Mouse (Mus musculus): Measurements from ENCODE around the gene Fbn1. TPM values are rescaled to one million over a fixed set of nuclear protein-coding genes. Genes with fewer than 3 reads are reported as not detected.
A peak's percentile ranks its signal among the peaks of the same experiment; 100 is the strongest.

The Fbn1 gene
- polyA plus RNA-seq, 1 experiment from 2014 or later: 5.7 TPM

DNA sequence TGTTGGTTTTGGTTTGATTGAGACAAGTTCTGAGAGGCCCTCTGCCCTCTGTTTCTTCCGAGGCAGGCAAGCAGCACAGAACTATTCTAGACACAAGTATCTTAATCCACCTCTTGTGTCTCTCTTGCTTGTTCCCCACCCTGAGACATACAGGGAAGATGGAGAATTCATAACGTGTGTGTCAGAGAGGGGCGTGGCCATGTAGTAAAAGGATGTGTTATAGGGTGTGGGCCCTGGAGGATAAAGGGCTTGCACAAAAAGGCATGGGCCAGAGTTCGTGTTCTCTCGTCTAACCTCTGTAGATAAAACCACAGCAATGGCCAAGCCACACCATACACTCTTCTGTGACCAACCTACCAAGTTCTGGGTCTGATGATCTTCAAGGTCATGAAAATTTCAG lies 18.8 kb upstream of the Fbn1 start:
- DNase-seq (ENCODE audit: low spot score) (no peak), ATAC-seq (replicated peaks; ENCODE audit: low FRiP score) (no peak)
- Histone ChIP-seq H3K9ac (ENCODE audit: low read depth, low read length) (no peak overlapping the region), H3K27ac (ENCODE audit: low read depth, low read length) (no peak overlapping the region), H3K4me2 (no peak overlapping the region), H3K4me3 (ENCODE audit: low read depth, low read length) (no peak overlapping the region), H3K27me3 (replicated peaks; ENCODE audit: control insufficient read depth, insufficient read depth, low read length) (no peaks in the 10 kb centered on the region), H3K4me1 (replicated peaks; ENCODE audit: control insufficient read depth, insufficient read depth, low read length) (no peaks in the 10 kb centered on the region), H3K9me3 (ENCODE audit: control insufficient read depth, low read length) (no peaks in the 10 kb centered on the region), H3K36me3 (ENCODE audit: control insufficient read depth, insufficient read depth, low read length) (no peaks in the 10 kb centered on the region)
- 73% methylated on average over 5 of the region's 5 CpGs for WGBS

- Histone ChIP-seq H3K9me3 (ENCODE audit: control insufficient read depth, low read length) (no peaks in the 10 kb centered on the region), H3K4me2 (no peak overlapping the region), H3K4me1 (replicated peaks; ENCODE audit: control insufficient read depth, insufficient read depth, low read length) (no peaks in the 10 kb centered on the region), H3K36me3 (ENCODE audit: control insufficient read depth, insufficient read depth, low read length) (no peaks in the 10 kb centered on the region), H3K27ac (ENCODE audit: low read depth, low read length) (no peak overlapping the region), H3K4me3 (ENCODE audit: low read depth, low read length) (no peak overlapping the region), H3K27me3 (replicated peaks; ENCODE audit: control insufficient read depth, insufficient read depth, low read length) (no peaks in the 10 kb centered on the region), H3K9ac (ENCODE audit: low read depth, low read length) (no peak overlapping the region)
- ATAC-seq (replicated peaks; ENCODE audit: low FRiP score) (no peak), DNase-seq (ENCODE audit: low spot score) (no peak)
- WGBS: 74% methylated on average over 2 of the region's 2 CpGs
These were observed 17.7 kb upstream of the Fbn1 start for GRCm38 (mm10) chr2:125525484-125525883.

- no peak overlapping the region for H3K27ac ChIP-seq (ENCODE audit: low read depth, low read length)
- 8% methylated on average over 4 of the region's 4 CpGs for WGBS
- no peaks in the 10 kb centered on the region for H3K27me3 ChIP-seq (replicated peaks; ENCODE audit: control insufficient read depth, insufficient read depth, low read length)
- peak overlapping the region; percentile 16; the same call in 1 of the 2 replicates for H3K4me2 ChIP-seq
- ATAC-seq (replicated peaks; ENCODE audit: low FRiP score) (peak; percentile 82), DNase-seq (ENCODE audit: low spot score) (no peak)
- H3K4me3 ChIP-seq (ENCODE audit: low read depth, low read length): no peak overlapping the region
- H3K4me1 ChIP-seq (replicated peaks; ENCODE audit: control insufficient read depth, insufficient read depth, low read length): peaks cover 9% of the 10 kb centered on the region
- H3K9me3 ChIP-seq (ENCODE audit: control insufficient read depth, low read length): no peaks in the 10 kb centered on the region
- H3K36me3 ChIP-seq (ENCODE audit: control insufficient read depth, insufficient read depth, low read length): no peaks in the 10 kb centered on the region
- H3K9ac ChIP-seq (ENCODE audit: low read depth, low read length): no peak overlapping the region
These were observed 8.8 kb upstream of the Fbn1 start for GRCm38 (mm10) chr2:125516594-125516993.

DNA sequence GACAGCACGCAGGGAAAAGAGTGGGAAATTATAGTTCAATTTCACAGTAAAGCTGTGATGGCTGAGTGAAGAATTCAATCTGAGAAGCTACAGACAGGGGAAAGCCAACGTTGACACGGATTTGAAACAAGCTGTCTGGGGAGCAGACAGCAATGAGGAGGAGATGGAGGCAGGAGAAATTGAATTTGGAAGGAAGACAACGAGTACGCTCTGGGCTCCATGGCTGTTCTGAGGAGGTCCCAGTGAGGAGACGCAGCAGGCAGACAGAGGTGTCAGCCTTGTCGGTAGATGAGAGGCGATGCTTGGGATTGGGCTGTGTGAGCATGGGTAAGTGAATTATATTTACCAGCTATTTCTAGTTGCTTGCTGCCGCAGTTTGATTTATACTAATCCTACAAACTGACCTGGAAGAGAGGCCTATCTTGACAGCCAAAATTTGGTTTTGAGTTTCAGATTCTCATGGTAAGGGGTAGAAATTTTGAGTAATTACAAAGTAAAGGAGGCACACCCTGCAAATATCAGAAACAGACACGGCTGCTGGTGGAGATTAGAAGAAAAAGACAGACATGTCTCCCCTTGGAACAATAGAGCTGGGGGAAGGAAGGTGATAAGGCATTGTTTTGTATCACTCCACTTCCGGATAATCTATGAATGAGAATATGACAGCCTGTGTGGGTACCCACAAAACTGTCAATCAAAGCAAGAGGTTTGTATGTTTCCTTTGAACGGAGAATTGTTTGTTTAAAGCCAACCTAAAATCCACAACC lies 7.7 kb upstream of the Fbn1 start:
- no peak overlapping the region for H3K4me3 ChIP-seq (ENCODE audit: low read depth, low read length)
- H3K4me1 ChIP-seq (replicated peaks; ENCODE audit: control insufficient read depth, insufficient read depth, low read length): peaks cover 9% of the 10 kb centered on the region
- H3K27me3 ChIP-seq (replicated peaks; ENCODE audit: control insufficient read depth, insufficient read depth, low read length): no peaks in the 10 kb centered on the region
- no peak for DNase-seq (ENCODE audit: low spot score)
- ATAC-seq (replicated peaks; ENCODE audit: low FRiP score): peak; percentile 78
- 46% methylated on average over 12 of the region's 12 CpGs for WGBS
- peak overlapping the region; percentile 16; the same call in 1 of the 2 replicates for H3K4me2 ChIP-seq
- no peak overlapping the region for H3K9ac ChIP-seq (ENCODE audit: low read depth, low read length)
- H3K36me3 ChIP-seq (ENCODE audit: control insufficient read depth, insufficient read depth, low read length): no peaks in the 10 kb centered on the region
- no peaks in the 10 kb centered on the region for H3K9me3 ChIP-seq (ENCODE audit: control insufficient read depth, low read length)
- H3K27ac ChIP-seq (ENCODE audit: low read depth, low read length): no peak overlapping the region

DNA sequence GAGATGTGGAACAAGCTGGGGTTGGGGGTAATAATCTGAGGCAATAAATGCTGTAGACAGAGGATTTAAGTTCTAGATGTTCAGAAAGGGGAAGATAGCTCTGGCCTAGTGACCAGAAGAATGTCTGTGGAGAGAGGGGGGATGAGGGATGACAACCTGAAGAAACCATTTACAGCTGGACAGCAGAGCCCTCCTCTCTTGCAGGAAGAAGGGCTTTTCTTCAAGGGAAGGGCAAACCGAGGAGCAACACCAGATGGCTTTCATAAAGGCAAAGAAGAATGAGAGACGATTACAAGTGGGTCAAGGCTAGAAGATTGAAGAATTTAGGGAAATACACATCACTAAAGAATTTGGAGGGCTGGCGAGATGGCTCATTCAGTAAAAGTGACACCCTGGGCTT lies 6.6 kb upstream of the Fbn1 start:
- peaks cover 9% of the 10 kb centered on the region for H3K4me1 ChIP-seq (replicated peaks; ENCODE audit: control insufficient read depth, insufficient read depth, low read length)
- no peak overlapping the region for H3K9ac ChIP-seq (ENCODE audit: low read depth, low read length)
- no peaks in the 10 kb centered on the region for H3K36me3 ChIP-seq (ENCODE audit: control insufficient read depth, insufficient read depth, low read length)
- DNase-seq (ENCODE audit: low spot score) (no peak), ATAC-seq (replicated peaks; ENCODE audit: low FRiP score) (no peak)
- no peaks in the 10 kb centered on the region for H3K27me3 ChIP-seq (replicated peaks; ENCODE audit: control insufficient read depth, insufficient read depth, low read length)
- no peak overlapping the region for H3K4me3 ChIP-seq (ENCODE audit: low read depth, low read length)
- no peaks in the 10 kb centered on the region for H3K9me3 ChIP-seq (ENCODE audit: control insufficient read depth, low read length)
- H3K4me2 ChIP-seq: no peak overlapping the region
- 45% methylated on average over 3 of the region's 3 CpGs for WGBS
- H3K27ac ChIP-seq (ENCODE audit: low read depth, low read length): no peak overlapping the region

- Histone ChIP-seq H3K36me3 (ENCODE audit: control insufficient read depth, insufficient read depth, low read length) (no peaks in the 10 kb centered on the region), H3K27ac (ENCODE audit: low read depth, low read length) (no peak overlapping the region), H3K4me2 (no peak overlapping the region), H3K4me1 (replicated peaks; ENCODE audit: control insufficient read depth, insufficient read depth, low read length) (peaks cover 9% of the 10 kb centered on the region), H3K9me3 (ENCODE audit: control insufficient read depth, low read length) (no peaks in the 10 kb centered on the region), H3K27me3 (replicated peaks; ENCODE audit: control insufficient read depth, insufficient read depth, low read length) (peaks cover 8% of the 10 kb centered on the region), H3K9ac (ENCODE audit: low read depth, low read length) (no peak overlapping the region), H3K4me3 (ENCODE audit: low read depth, low read length) (no peak overlapping the region)
- no peak for ATAC-seq (replicated peaks; ENCODE audit: low FRiP score)
- no peak for DNase-seq (ENCODE audit: low spot score)
- 84% methylated on average over 4 of the region's 4 CpGs for WGBS
These were observed 4.8 kb upstream of the Fbn1 start for GRCm38 (mm10) chr2:125512544-125512943.

DNA sequence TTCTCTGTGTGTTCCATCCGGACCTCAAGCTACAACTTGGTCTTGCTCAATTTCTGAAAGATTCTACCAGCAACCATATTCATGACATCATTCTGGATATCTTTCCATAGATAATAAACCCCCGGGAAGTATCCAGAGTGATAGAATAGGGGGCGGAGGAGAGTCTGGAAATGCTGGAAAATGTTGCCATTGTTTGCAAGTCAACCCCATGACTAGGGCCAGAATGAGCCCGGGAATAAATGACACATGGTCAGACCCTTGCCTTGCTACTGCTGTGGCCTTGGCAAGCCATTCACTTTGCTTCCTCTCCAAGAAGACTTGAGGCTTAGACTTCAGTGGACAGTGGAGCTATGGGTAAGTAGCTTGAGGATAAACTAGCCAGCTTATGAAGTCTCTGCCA lies 4.1 kb upstream of the Fbn1 start:
- Histone ChIP-seq H3K9ac (ENCODE audit: low read depth, low read length) (no peak overlapping the region), H3K4me3 (ENCODE audit: low read depth, low read length) (no peak overlapping the region), H3K36me3 (ENCODE audit: control insufficient read depth, insufficient read depth, low read length) (no peaks in the 10 kb centered on the region), H3K4me2 (no peak overlapping the region), H3K9me3 (ENCODE audit: control insufficient read depth, low read length) (no peaks in the 10 kb centered on the region), H3K27me3 (replicated peaks; ENCODE audit: control insufficient read depth, insufficient read depth, low read length) (peaks cover 15% of the 10 kb centered on the region), H3K4me1 (replicated peaks; ENCODE audit: control insufficient read depth, insufficient read depth, low read length) (peaks cover 9% of the 10 kb centered on the region), H3K27ac (ENCODE audit: low read depth, low read length) (no peak overlapping the region)
- WGBS: 77% methylated on average over 4 of the region's 4 CpGs
- no peak for DNase-seq (ENCODE audit: low spot score)
- no peak for ATAC-seq (replicated peaks; ENCODE audit: low FRiP score)

GRCm38 (mm10) chr2:125510752-125511151 lies 3.0 kb upstream of the Fbn1 start:
- Histone ChIP-seq H3K27ac (ENCODE audit: low read depth, low read length) (no peak overlapping the region), H3K36me3 (ENCODE audit: control insufficient read depth, insufficient read depth, low read length) (no peaks in the 10 kb centered on the region), H3K27me3 (replicated peaks; ENCODE audit: control insufficient read depth, insufficient read depth, low read length) (peaks cover 26% of the 10 kb centered on the region), H3K4me2 (no peak overlapping the region), H3K4me3 (ENCODE audit: low read depth, low read length) (no peak overlapping the region), H3K9me3 (ENCODE audit: control insufficient read depth, low read length) (no peaks in the 10 kb centered on the region), H3K4me1 (replicated peaks; ENCODE audit: control insufficient read depth, insufficient read depth, low read length) (no peaks in the 10 kb centered on the region; the same call in 1 of the 2 replicates), H3K9ac (ENCODE audit: low read depth, low read length) (no peak overlapping the region)
- DNase-seq (ENCODE audit: low spot score): no peak
- ATAC-seq (replicated peaks; ENCODE audit: low FRiP score): no peak
- 75% methylated on average over 2 of the region's 2 CpGs for WGBS

GRCm38 (mm10) chr2:125508381-125508780 lies 588 bp upstream of the Fbn1 start:
- H3K4me3 ChIP-seq (ENCODE audit: low read depth, low read length): no peak overlapping the region
- H3K9ac ChIP-seq (ENCODE audit: low read depth, low read length): no peak overlapping the region
- H3K27me3 ChIP-seq (replicated peaks; ENCODE audit: control insufficient read depth, insufficient read depth, low read length): peaks cover 44% of the 10 kb centered on the region
- WGBS: 89% methylated on average over 5 of the region's 5 CpGs
- H3K36me3 ChIP-seq (ENCODE audit: control insufficient read depth, insufficient read depth, low read length): no peaks in the 10 kb centered on the region
- H3K9me3 ChIP-seq (ENCODE audit: control insufficient read depth, low read length): no peaks in the 10 kb centered on the region
- ATAC-seq (replicated peaks; ENCODE audit: low FRiP score): no peak
- H3K4me1 ChIP-seq (replicated peaks; ENCODE audit: control insufficient read depth, insufficient read depth, low read length): no peaks in the 10 kb centered on the region
- no peak overlapping the region for H3K27ac ChIP-seq (ENCODE audit: low read depth, low read length)
- no peak overlapping the region for H3K4me2 ChIP-seq
- DNase-seq (ENCODE audit: low spot score): no peak

Measured in liver, embryonic 11.5 days (tissue).